Comparison of ENCODE assay signal across 14 mouse cellular contexts in the genomic region with DNA sequence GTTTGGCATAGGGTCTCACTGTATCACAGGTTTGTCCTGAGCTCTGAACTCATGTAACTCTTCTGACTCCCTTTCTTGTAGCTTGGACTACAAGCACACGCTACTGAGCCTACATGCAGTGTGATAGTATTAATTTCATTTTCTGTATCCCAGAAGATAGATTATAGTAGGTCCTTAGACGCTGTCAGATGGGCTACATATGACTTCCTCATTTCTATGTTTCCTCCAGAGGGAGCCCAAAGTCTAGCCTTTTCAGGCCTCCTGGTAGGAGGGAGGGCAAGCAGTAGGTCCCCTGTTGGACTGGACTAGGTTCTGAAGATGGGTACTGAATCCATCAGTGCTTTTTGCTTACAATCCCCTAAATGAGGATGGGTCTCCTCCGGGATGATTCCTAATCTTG. TPM values are rescaled to one million over a fixed set of nuclear protein-coding genes. Genes with fewer than 3 reads are reported as not detected.
A peak's percentile ranks its signal among the peaks of the same experiment; 100 is the strongest.
DNase-seq lines count a peak whose midpoint lies in the region; ATAC-seq and TF ChIP-seq lines count a peak whose summit lies in the region.
"Had no signal": no experiment of that assay in that cellular context is flagged by ENCODE, and none has a peak within 500 bp of the region (broad histone marks: within the 10 kb centered on the region; RNA-seq: fewer than 3 reads in every experiment).

No protein-coding gene starts in this region.

- H3K27ac ChIP-seq in forebrain, postnatal 0 days (ENCODE audit: low read depth, low read length) = no peak overlapping the region
- no peak overlapping the region for H3K27ac ChIP-seq in forebrain, embryonic 16.5 days (ENCODE audit: low read length)
- H3K27ac ChIP-seq: hindbrain, embryonic 13.5 days; neural tube, embryonic 15.5 days; stomach, embryonic 15.5 days had no signal

- H3K9ac ChIP-seq in forebrain, postnatal 0 days = no peak overlapping the region
- H3K9ac ChIP-seq in forebrain, embryonic 16.5 days (replicated peaks; ENCODE audit: low read depth, low read length) = no peak overlapping the region
- H3K9ac ChIP-seq: hindbrain, embryonic 13.5 days; neural tube, embryonic 15.5 days; stomach, embryonic 15.5 days had no signal

- WGBS in forebrain, postnatal 0 days = 85% methylated on average over 3 of the region's 3 CpGs
- 87% methylated on average over 3 of the region's 3 CpGs for WGBS in forebrain, embryonic 16.5 days
- WGBS in lung, adult 2 months = 68% methylated on average over 3 of the region's 3 CpGs

- TF ChIP-seq POLR2A in lung, adult 2 months (IDR thresholded peaks at IDR 0.05; ENCODE audit: borderline replicate concordance, extremely low read depth, low read depth, low read length) = no peak

- peak; percentile 18 for DNase-seq in forebrain, postnatal 0 days
- DNase-seq in lung, adult 2 months = no peak
- no peak for DNase-seq in lung, postnatal 4 days
- DNase-seq in NIH3T3 (ENCODE audit: low read depth) = peak; percentile 63
- no peak for DNase-seq in right cerebral cortex, postnatal 36 days (ENCODE audit: low spot score in 2 of 2)
- no peak for DNase-seq in thymus, postnatal 14 days
- DNase-seq: kidney, postnatal 14 days; midbrain, embryonic 14.5 days had no signal

- no peak overlapping the region for H3K4me2 ChIP-seq in forebrain, postnatal 0 days (ENCODE audit: low read depth)
- no peak overlapping the region for H3K4me2 ChIP-seq in forebrain, embryonic 16.5 days (ENCODE audit: low read length)
- H3K4me2 ChIP-seq: hindbrain, embryonic 13.5 days; liver, embryonic 11.5 days; neural tube, embryonic 15.5 days; stomach, embryonic 15.5 days had no signal

- H3K27me3 ChIP-seq in forebrain, postnatal 0 days (ENCODE audit: insufficient read depth, low read length) = no peaks in the 10 kb centered on the region
- H3K27me3 ChIP-seq in forebrain, embryonic 16.5 days (replicated peaks; ENCODE audit: control insufficient read depth, insufficient read depth, low read length) = no peaks in the 10 kb centered on the region
- H3K27me3 ChIP-seq: hindbrain, embryonic 13.5 days; neural tube, embryonic 15.5 days; stomach, embryonic 15.5 days had no signal

- H3K36me3 ChIP-seq in forebrain, postnatal 0 days (ENCODE audit: insufficient read depth) = peaks cover 13% of the 10 kb centered on the region
- H3K36me3 ChIP-seq in forebrain, embryonic 16.5 days (ENCODE audit: control insufficient read depth, insufficient read depth) = no peaks in the 10 kb centered on the region
- H3K36me3 ChIP-seq: stomach, embryonic 15.5 days had no signal

- peak; percentile 41 for TF ChIP-seq CTCF in forebrain, postnatal 0 days (IDR thresholded peaks at IDR 0.05; ENCODE audit: low read depth)
- TF ChIP-seq CTCF in lung, adult 2 months (IDR thresholded peaks at IDR 0.05; ENCODE audit: insufficient read depth, low read length) = peak; percentile 29; the same call in 1 of the 2 replicates

- H3K4me3 ChIP-seq in forebrain, postnatal 0 days (ENCODE audit: low read depth, low read length) = no peak overlapping the region
- no peak overlapping the region for H3K4me3 ChIP-seq in forebrain, embryonic 16.5 days (replicated peaks; ENCODE audit: low read length)
- no peak overlapping the region for H3K4me3 ChIP-seq in lung, adult 2 months (replicated peaks; ENCODE audit: extremely low read depth, low read depth, low read length)
- H3K4me3 ChIP-seq: hindbrain, embryonic 13.5 days; neural tube, embryonic 15.5 days; stomach, embryonic 15.5 days had no signal

- no peaks in the 10 kb centered on the region for H3K4me1 ChIP-seq in forebrain, postnatal 0 days (ENCODE audit: insufficient read depth)
- H3K4me1 ChIP-seq in forebrain, embryonic 16.5 days (replicated peaks; ENCODE audit: control insufficient read depth, insufficient read depth, low read length) = no peaks in the 10 kb centered on the region
- no peaks in the 10 kb centered on the region; the same call in none of the 2 replicates for H3K4me1 ChIP-seq in lung, adult 2 months (ENCODE audit: control insufficient read depth, insufficient read depth, low read length)
- H3K4me1 ChIP-seq: hindbrain, embryonic 13.5 days; stomach, embryonic 15.5 days had no signal

- no peaks in the 10 kb centered on the region for H3K9me3 ChIP-seq in forebrain, postnatal 0 days (ENCODE audit: low read length)
- no peaks in the 10 kb centered on the region for H3K9me3 ChIP-seq in forebrain, embryonic 16.5 days (ENCODE audit: control insufficient read depth, low read length)
- H3K9me3 ChIP-seq: hindbrain, embryonic 13.5 days; neural tube, embryonic 15.5 days; stomach, embryonic 15.5 days had no signal

- ATAC-seq in forebrain, postnatal 0 days = no peak
- no peak for ATAC-seq in forebrain, embryonic 16.5 days
- peak; percentile 78 for ATAC-seq in megakaryocyte progenitor cell, adult 5-6 weeks (replicated peaks; ENCODE audit: poor library complexity)

RNA-seq across cellular contexts. Expression of a gene that starts 39.2 kb away (rescaled TPM):
- total RNA-seq in forebrain, postnatal 0 days (2014; rRNA removed) = 33.2 and 35.5 TPM in 2 replicates
- polyA plus RNA-seq in forebrain, postnatal 0 days (2015; fragmentation: Nextera tagmentation; extraction: Ambion mirVana) = 40.4 and 45.1 TPM in 2 replicates
- 27.0 and 27.1 TPM in 2 replicates for polyA plus RNA-seq in forebrain, embryonic 16.5 days (2015; fragmentation: Nextera tagmentation; extraction: Ambion mirVana)
- polyA plus RNA-seq in lung, adult 2 months (2012; rRNA removed) = 1.4 and 2.4 TPM in 2 replicates
- 3.3 and 4.1 TPM in 2 replicates for total RNA-seq in megakaryocyte progenitor cell, adult 5-6 weeks (2015)
- 3.9 and 6.1 TPM in 2 replicates for total RNA-seq in megakaryocyte progenitor cell, adult 5-6 weeks (2017)

RNA-seq across cellular contexts. Expression of a gene that starts 42.7 kb away (rescaled TPM):
- total RNA-seq in forebrain, postnatal 0 days (2014; rRNA removed) = 148 and 162 TPM in 2 replicates
- polyA plus RNA-seq in forebrain, postnatal 0 days (2015; fragmentation: Nextera tagmentation; extraction: Ambion mirVana) = 244 and 249 TPM in 2 replicates
- polyA plus RNA-seq in forebrain, embryonic 16.5 days (2015; fragmentation: Nextera tagmentation; extraction: Ambion mirVana) = 279 and 306 TPM in 2 replicates
- 39.2 and 48.8 TPM in 2 replicates for polyA plus RNA-seq in lung, adult 2 months (2012; rRNA removed)
- total RNA-seq in megakaryocyte progenitor cell, adult 5-6 weeks (2015) = 84.4 and 88.0 TPM in 2 replicates
- total RNA-seq in megakaryocyte progenitor cell, adult 5-6 weeks (2017) = 68.8 and 102 TPM in 2 replicates

RNA-seq across cellular contexts. Expression of a gene that starts 55.3 kb away (rescaled TPM):
- 141 and 143 TPM in 2 replicates for total RNA-seq in forebrain, postnatal 0 days (2014; rRNA removed)
- polyA plus RNA-seq in forebrain, postnatal 0 days (2015; fragmentation: Nextera tagmentation; extraction: Ambion mirVana) = 105 and 112 TPM in 2 replicates
- polyA plus RNA-seq in forebrain, embryonic 16.5 days (2015; fragmentation: Nextera tagmentation; extraction: Ambion mirVana) = 116 and 123 TPM in 2 replicates
- 18.3 and 32.4 TPM in 2 replicates for polyA plus RNA-seq in lung, adult 2 months (2012; rRNA removed)
- 83.7 and 92.7 TPM in 2 replicates for total RNA-seq in megakaryocyte progenitor cell, adult 5-6 weeks (2015)
- 94.4 and 99.1 TPM in 2 replicates for total RNA-seq in megakaryocyte progenitor cell, adult 5-6 weeks (2017)

Comparison
In these comparisons a context has a peak if more than half of its experiments do, and no peak if none do; other contexts are left out.
1. DNase-seq: peak in forebrain, postnatal 0 days (single experiment) and NIH3T3 (single experiment); none in lung, adult 2 months (single experiment), lung, postnatal 4 days (0 of 2), right cerebral cortex, postnatal 36 days (0 of 2) and thymus, postnatal 14 days (single experiment).